Mouse (Mus musculus) liver, postnatal 0 days (tissue): Measurements from ENCODE around the gene Susd5.

Source experiments
- CTCF ChIP-seq: sonication (generic); IDR thresholded peaks from 2 replicates; pipeline ENCODE4 v1.5.1; 2016; ENCODE audit warnings: antibody characterized with exemption, low read depth
- EP300 ChIP-seq: IDR thresholded peaks from 2 replicates; pipeline ENCODE4 v1.6.1; 2016; ENCODE audit warnings: antibody characterized with exemption, low read depth, mild to moderate bottlenecking

- no peak for TF ChIP-seq EP300
- no peak for TF ChIP-seq CTCF
Measured at GRCm38 (mm10) chr9:114011203-114011602, 45.7 kb upstream of the Susd5 start.
